Mouse (Mus musculus) megakaryocyte, embryonic 14.5 days (primary cell): ENCODE measurements around the gene 2310057M21Rik.

ENCODE experiments used
- FLI1 ChIP-seq: IDR thresholded peaks from 2 replicates; pipeline ENCODE4 v1.6.1; 2012; ENCODE audit warnings: low read length, inconsistent platforms, mixed read lengths
- GATA1 ChIP-seq: IDR thresholded peaks from 3 replicates; pipeline ENCODE4 v1.6.1; 2012; ENCODE audit warnings: mixed read lengths, low read length, inconsistent platforms, borderline replicate concordance

GRCm38 (mm10) chr7:131337502-131338068, 25.0 kb downstream of the 2310057M21Rik start:
- no peak for TF ChIP-seq GATA1
- TF ChIP-seq FLI1: no peak
